In the genomic region with DNA sequence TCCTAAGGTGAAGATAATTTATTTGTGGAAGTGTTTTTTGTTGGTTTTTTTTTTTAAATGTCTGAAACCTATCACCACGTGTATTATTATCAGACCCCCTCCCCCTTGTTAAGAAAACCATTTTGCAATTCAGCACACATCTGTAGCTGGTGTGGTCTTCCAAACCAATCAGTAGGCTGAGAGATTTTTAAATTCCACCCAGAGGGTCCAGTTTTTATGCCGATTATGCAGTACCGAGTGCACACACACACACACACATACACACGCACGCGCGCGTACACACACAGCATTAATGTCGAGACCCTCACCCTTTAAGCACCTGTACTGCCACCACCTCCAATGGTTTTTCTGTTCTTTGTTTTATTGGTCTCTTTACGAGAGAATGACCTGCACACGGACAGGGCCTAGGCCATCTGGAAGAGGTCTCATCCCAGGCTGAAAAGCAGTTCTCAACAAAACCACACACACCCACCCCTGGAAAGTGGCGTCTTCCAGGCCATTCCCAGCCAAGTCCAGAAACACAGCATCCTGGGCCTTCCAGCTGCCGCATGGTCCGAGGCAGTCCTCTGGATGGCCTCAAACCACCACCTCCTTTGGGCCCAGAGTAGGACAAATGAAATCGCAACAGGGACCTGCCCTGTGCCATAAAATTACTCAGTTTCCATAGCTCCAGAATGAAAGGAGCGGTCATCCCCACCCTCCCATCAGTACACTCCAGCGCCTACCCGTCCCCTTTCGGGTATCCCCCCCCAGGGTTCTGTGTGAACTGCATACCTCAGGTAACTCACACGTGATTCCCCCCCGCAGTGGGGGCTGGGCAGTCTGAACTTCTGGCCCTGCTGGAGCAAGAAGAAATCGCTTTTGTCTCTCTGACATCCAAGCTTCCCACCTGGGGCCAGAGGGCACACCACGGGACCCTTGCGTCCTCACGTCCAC, we compare ENCODE assay signal across 1 mouse cellular context.
TF ChIP-seq lines count a peak whose summit lies in the region.

No protein-coding gene starts in this region.

TF ChIP-seq in CH12.LX, 34 proteins besides CTCF, POLR2A, EP300 and RAD21 (continued from another document):
- no peak for TF ChIP-seq JUND (conservative IDR thresholded peaks at IDR 0.05; ENCODE audit: low read depth, low read length)
- no peak for TF ChIP-seq PAX5 (IDR thresholded peaks at IDR 0.05; ENCODE audit: low read length)
- no peak for TF ChIP-seq NRF1 (IDR thresholded peaks at IDR 0.05; ENCODE audit: low read depth, low read length)
- no peak for TF ChIP-seq ETS1 (conservative IDR thresholded peaks at IDR 0.05; ENCODE audit: low read depth, low read length)
- TF ChIP-seq USF1 (IDR thresholded peaks at IDR 0.05; ENCODE audit: low read depth, low read length) = peak; percentile 32
- TF ChIP-seq MXI1 (IDR thresholded peaks at IDR 0.05; ENCODE audit: low read depth, low read length) = peak; percentile 48; the same call in 1 of the 2 replicates
- no peak for TF ChIP-seq MYC (IDR thresholded peaks at IDR 0.05; ENCODE audit: low read depth, low read length)
- no peak for TF ChIP-seq ZNF384 (IDR thresholded peaks at IDR 0.05; ENCODE audit: low read depth, low read length)
- peak; percentile 60 for TF ChIP-seq SIN3A (IDR thresholded peaks at IDR 0.05; ENCODE audit: low read length)
- TF ChIP-seq USF2 (conservative IDR thresholded peaks at IDR 0.05; ENCODE audit: low read depth, low read length) = no peak
- no peak for TF ChIP-seq TBP (conservative IDR thresholded peaks at IDR 0.05; ENCODE audit: low read depth, low read length)
- peak; percentile 88 for TF ChIP-seq BHLHE40 (IDR thresholded peaks at IDR 0.05; ENCODE audit: low read depth, low read length)
- TF ChIP-seq CHD1 (IDR thresholded peaks at IDR 0.05; ENCODE audit: low read depth, low read length) = no peak
- TF ChIP-seq JUN (IDR thresholded peaks at IDR 0.05; ENCODE audit: insufficient read depth, low read depth, low read length) = no peak
- TF ChIP-seq ZC3H11A (IDR thresholded peaks at IDR 0.05; ENCODE audit: low read depth, low read length) = no peak
- TF ChIP-seq RCOR1 (conservative IDR thresholded peaks at IDR 0.05; ENCODE audit: low read depth, low read length) = no peak
- TF ChIP-seq HCFC1 (IDR thresholded peaks at IDR 0.05; ENCODE audit: low read depth, low read length) = no peak
- no peak for TF ChIP-seq SMC3 (IDR thresholded peaks at IDR 0.05; ENCODE audit: low read depth, low read length)
- no peak for TF ChIP-seq KAT2A (IDR thresholded peaks at IDR 0.05; ENCODE audit: insufficient replicate concordance, low read length)
- no peak for TF ChIP-seq MAFK (IDR thresholded peaks at IDR 0.05; ENCODE audit: insufficient replicate concordance, low read length)
- no peak for TF ChIP-seq MAZ (IDR thresholded peaks at IDR 0.05; ENCODE audit: low read depth, low read length)
- TF ChIP-seq IRF4 (IDR thresholded peaks at IDR 0.05; ENCODE audit: low read depth, low read length) = no peak
- TF ChIP-seq ZMIZ1 (IDR thresholded peaks at IDR 0.05; ENCODE audit: low read depth, low read length) = no peak
- TF ChIP-seq MEF2A (IDR thresholded peaks at IDR 0.05; ENCODE audit: borderline replicate concordance, low read depth, low read length) = no peak
